Mouse (Mus musculus) MEL (cell line): ENCODE measurements around the gene Erbb4. TPM values are rescaled to one million over a fixed set of nuclear protein-coding genes. Genes with fewer than 3 reads are reported as not detected.

Source experiments
- DNase-seq: peaks from one replicate; pipeline ENCODE4 v3.0.0; 2011; ENCODE audit warnings: low read depth, low spot score
- H3K27ac ChIP-seq: 2 replicates; pipeline ENCODE4 v1.5.1; 2012; ENCODE audit warnings: low read depth, mild to moderate bottlenecking, control low read depth, low read length, moderate library complexity; ENCODE audit not compliant: control insufficient read depth
- H3K27me3 ChIP-seq, 2 experiments: fragments of 150-350 bp in 1 of 2; sonication (generic) in 1 of 2; 2 replicates each; pipeline ENCODE4 v1.6.1; 2012; ENCODE audit warnings: low read length in 2 of 2, mild to moderate bottlenecking in 2 of 2, improper control_type of control experiment in 1 of 2, moderate library complexity in 1 of 2; ENCODE audit not compliant: insufficient read depth in 2 of 2, control insufficient read depth in 1 of 2
- H3K36me3 ChIP-seq, 2 experiments: 2 replicates each; pipeline ENCODE4 v1.6.1; 2012 to 2014; ENCODE audit warnings: low read length in 2 of 2, improper control_type of control experiment in 1 of 2, inconsistent platforms in 1 of 2, mild to moderate bottlenecking in 1 of 2; ENCODE audit not compliant: insufficient read depth in 2 of 2, control insufficient read depth in 1 of 2
- H3K4me1 ChIP-seq, 2 experiments: fragments of 150-350 bp in 1 of 2; sonication (generic) in 1 of 2; 2 replicates each; pipeline ENCODE4 v1.6.1; 2012; ENCODE audit warnings: low read length in 2 of 2, improper control_type of control experiment in 1 of 2, mild to moderate bottlenecking in 1 of 2; ENCODE audit not compliant: insufficient read depth in 2 of 2, control insufficient read depth in 1 of 2
- H3K4me3 ChIP-seq, 2 experiments: fragments of 150-350 bp in 1 of 2; sonication (generic) in 1 of 2; 2 replicates each; pipeline ENCODE4 v1.5.1; 2012; ENCODE audit warnings: low read depth in 2 of 2, low read length in 2 of 2, mild to moderate bottlenecking in 2 of 2, moderate library complexity in 2 of 2, control low read depth in 1 of 2, improper control_type of control experiment in 1 of 2; ENCODE audit not compliant: control insufficient read depth in 1 of 2, insufficient read depth in 1 of 2
- H3K79me2 ChIP-seq: 2 replicates; pipeline ENCODE4 v1.6.1; 2012; ENCODE audit warnings: mild to moderate bottlenecking, low read length, moderate library complexity; ENCODE audit not compliant: control insufficient read depth, poor library complexity, insufficient read depth
- H3K9ac ChIP-seq: 2 replicates; pipeline ENCODE4 v1.6.1; 2012; ENCODE audit warnings: low read depth, mild to moderate bottlenecking, control low read depth, low read length, moderate library complexity; ENCODE audit not compliant: control insufficient read depth, poor library complexity, severe bottlenecking
- H3K9me3 ChIP-seq: fragments of 150-350 bp; sonication (generic); replicated peaks from 2 replicates; pipeline ENCODE4 v1.6.1; 2012; ENCODE audit warnings: mild to moderate bottlenecking, low read length, improper control_type of control experiment, moderate library complexity; ENCODE audit not compliant: insufficient read depth
- BHLHE40 ChIP-seq: IDR thresholded peaks from 2 replicates; pipeline ENCODE4 v1.6.1; 2012; ENCODE audit warnings: low read depth, mild to moderate bottlenecking, inconsistent platforms, low read length, improper control_type of control experiment, borderline replicate concordance
- CHD2 ChIP-seq: IDR thresholded peaks from 2 replicates; pipeline ENCODE4 v1.6.1; 2011; ENCODE audit warnings: low read length, improper control_type of control experiment
- CTCF ChIP-seq, 3 experiments: IDR thresholded peaks in 2 of 3; conservative IDR thresholded peaks in 1 of 3; 2 replicates each; pipeline ENCODE4 v1.5.1; 2011 to 2012; ENCODE audit warnings: low read length in 3 of 3, low read depth in 2 of 3, mild to moderate bottlenecking in 2 of 3, improper control_type of control experiment in 1 of 3, inconsistent platforms in 1 of 3, mixed read lengths in 1 of 3, moderate library complexity in 1 of 3; ENCODE audit not compliant: control insufficient read depth in 1 of 3, insufficient read depth in 1 of 3, poor library complexity in 1 of 3, severe bottlenecking in 1 of 3
- E2F4 ChIP-seq: IDR thresholded peaks from 2 replicates; pipeline ENCODE4 v1.6.1; 2011; ENCODE audit warnings: low read depth, low read length, improper control_type of control experiment, borderline replicate concordance
- ELF1 ChIP-seq: IDR thresholded peaks from 2 replicates; pipeline ENCODE4 v1.6.1; 2014; ENCODE audit warnings: low read depth, mild to moderate bottlenecking, inconsistent platforms, low read length, improper control_type of control experiment, moderate library complexity
- EP300 ChIP-seq, 2 experiments: IDR thresholded peaks; 2 replicates each; pipeline ENCODE4 v1.6.1; 2011; ENCODE audit warnings: improper control_type of control experiment in 2 of 2, low read length in 2 of 2, low read depth in 1 of 2, mild to moderate bottlenecking in 1 of 2
- ETS1 ChIP-seq: IDR thresholded peaks from 2 replicates; pipeline ENCODE4 v1.6.1; 2012; ENCODE audit warnings: low read depth, mild to moderate bottlenecking, inconsistent platforms, low read length, improper control_type of control experiment, moderate library complexity
- GABPA ChIP-seq: IDR thresholded peaks from 2 replicates; pipeline ENCODE4 v1.6.1; 2012; ENCODE audit warnings: low read depth, mild to moderate bottlenecking, inconsistent platforms, low read length, improper control_type of control experiment, moderate library complexity
- GATA1 ChIP-seq: IDR thresholded peaks from 2 replicates; pipeline ENCODE4 v1.6.1; 2011; ENCODE audit warnings: low read depth, low read length, improper control_type of control experiment
- MAFK ChIP-seq: IDR thresholded peaks from 2 replicates; pipeline ENCODE4 v1.6.1; 2011; ENCODE audit warnings: low read depth, mild to moderate bottlenecking, low read length, improper control_type of control experiment, borderline replicate concordance
- MAX ChIP-seq: IDR thresholded peaks from 2 replicates; pipeline ENCODE4 v1.6.1; 2011; ENCODE audit warnings: low read length, improper control_type of control experiment
- MAZ ChIP-seq: IDR thresholded peaks from 2 replicates; pipeline ENCODE4 v1.6.1; 2012; ENCODE audit warnings: low read depth, mild to moderate bottlenecking, inconsistent platforms, low read length, improper control_type of control experiment
- MXI1 ChIP-seq: IDR thresholded peaks from 2 replicates; pipeline ENCODE4 v1.6.1; 2011; ENCODE audit warnings: mild to moderate bottlenecking, low read depth, low read length, improper control_type of control experiment
- MYB ChIP-seq: IDR thresholded peaks from 2 replicates; pipeline ENCODE4 v1.6.1; 2011; ENCODE audit warnings: mild to moderate bottlenecking, low read depth, low read length, improper control_type of control experiment
- MYC ChIP-seq: IDR thresholded peaks from 2 replicates; pipeline ENCODE4 v1.6.1; 2011; ENCODE audit warnings: low read depth, mild to moderate bottlenecking, low read length, improper control_type of control experiment, moderate library complexity
- NELFE ChIP-seq: IDR thresholded peaks from 2 replicates; pipeline ENCODE4 v1.6.1; 2011; ENCODE audit warnings: low read depth, low read length, improper control_type of control experiment
- POLR2A ChIP-seq, 2 experiments: IDR thresholded peaks; 2 replicates each; pipeline ENCODE4 v1.6.1; 2011 to 2012; ENCODE audit warnings: low read length in 2 of 2, mild to moderate bottlenecking in 2 of 2, control low read depth in 1 of 2, improper control_type of control experiment in 1 of 2, low read depth in 1 of 2, moderate library complexity in 1 of 2; ENCODE audit not compliant: control insufficient read depth in 1 of 2, insufficient read depth in 1 of 2, poor library complexity in 1 of 2
- POLR2AphosphoS2 ChIP-seq: IDR thresholded peaks from 2 replicates; pipeline ENCODE4 v1.6.1; 2011; ENCODE audit warnings: low read length, improper control_type of control experiment
- RAD21 ChIP-seq: IDR thresholded peaks from 2 replicates; pipeline ENCODE4 v1.6.1; 2011; ENCODE audit warnings: mild to moderate bottlenecking, low read depth, low read length, improper control_type of control experiment
- RCOR1 ChIP-seq: IDR thresholded peaks from 2 replicates; pipeline ENCODE4 v1.6.1; 2012; ENCODE audit warnings: low read depth, mild to moderate bottlenecking, inconsistent platforms, low read length, improper control_type of control experiment
- SIN3A ChIP-seq: IDR thresholded peaks from 2 replicates; pipeline ENCODE4 v1.6.1; 2012; ENCODE audit warnings: low read length, improper control_type of control experiment, inconsistent platforms
- SMC3 ChIP-seq: IDR thresholded peaks from 2 replicates; pipeline ENCODE4 v1.6.1; 2011; ENCODE audit warnings: low read depth, low read length, improper control_type of control experiment
- TAL1 ChIP-seq: IDR thresholded peaks from 2 replicates; pipeline ENCODE4 v1.6.1; 2012; ENCODE audit warnings: mild to moderate bottlenecking, inconsistent platforms, low read length, moderate library complexity, mixed read lengths
- TCF12 ChIP-seq: IDR thresholded peaks from 2 replicates; pipeline ENCODE4 v1.6.1; 2014; ENCODE audit warnings: low read depth, mild to moderate bottlenecking, inconsistent platforms, low read length, improper control_type of control experiment, moderate library complexity
- UBTF ChIP-seq: IDR thresholded peaks from 2 replicates; pipeline ENCODE4 v1.6.1; 2012; ENCODE audit warnings: low read depth, mild to moderate bottlenecking, inconsistent platforms, low read length, improper control_type of control experiment, moderate library complexity, borderline replicate concordance; ENCODE audit not compliant: insufficient read depth
- ZKSCAN1 ChIP-seq: IDR thresholded peaks from 2 replicates; pipeline ENCODE4 v1.6.1; 2012; ENCODE audit warnings: low read depth, mild to moderate bottlenecking, inconsistent platforms, low read length, improper control_type of control experiment, moderate library complexity
- ZMIZ1 ChIP-seq: IDR thresholded peaks from 2 replicates; pipeline ENCODE4 v1.6.1; 2012; ENCODE audit warnings: low read depth, mild to moderate bottlenecking, inconsistent platforms, low read length, improper control_type of control experiment, moderate library complexity
- polyA plus RNA-seq, 2 experiments: library from polyadenylated mRNA; stranded (reverse) in 1 of 2; unstranded in 1 of 2; fragments of >175 nt in 1 of 2; fragments of >200 nt in 1 of 2; gene quantifications; 2 replicates each; pipeline versions ENCODE4 v1.2.1 to v1.2.4; 2012; ENCODE audit warnings: low replicate concordance in 2 of 2, low read depth in 1 of 2; ENCODE audit not compliant: insufficient read length in 2 of 2, insufficient read depth in 1 of 2, missing spikeins in 1 of 2
- total RNA-seq: library from RNA; depleted of rRNA; stranded (reverse); fragments of 300-350 nt; gene quantifications from 2 replicates; pipeline ENCODE4 v1.2.3, GENCODE M21; 2012

The Erbb4 gene
- total and polyA plus RNA-seq, 3 experiments, result not detected

DNA sequence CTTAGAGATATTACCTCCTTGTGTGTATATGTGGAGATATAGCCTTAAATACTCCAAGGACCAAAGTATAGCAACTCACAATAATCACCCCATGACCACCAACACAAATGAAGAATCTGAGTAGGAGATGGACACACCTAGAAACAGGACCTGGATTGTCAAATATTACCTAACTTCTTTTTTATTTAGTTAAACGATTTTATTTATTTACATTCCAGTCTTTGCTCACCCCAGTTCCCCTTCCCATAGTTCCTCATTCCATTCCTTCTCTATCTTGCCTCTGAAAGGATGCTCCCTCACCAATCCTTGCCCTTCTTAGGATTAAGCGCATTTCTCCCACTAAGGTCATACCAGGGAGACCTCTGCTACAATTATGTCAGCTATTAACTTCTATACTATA lies 128.6 kb downstream of the Erbb4 start:
- Histone ChIP-seq H3K4me3 (no peak overlapping the region), H3K27ac (no peak overlapping the region), H3K4me1 (no peaks in the 10 kb centered on the region), H3K79me2 (no peaks in the 10 kb centered on the region), H3K9ac (no peak overlapping the region), H3K9me3 (no peaks in the 10 kb centered on the region), H3K27me3 (no peaks in the 10 kb centered on the region), H3K36me3 (no peaks in the 10 kb centered on the region)
- TF ChIP-seq MYC (no peak), EP300 (IDR thresholded peaks at IDR 0.05; ENCODE audit: low read depth in 1 of 2, low read length in 2 of 2) (no peak), BHLHE40 (no peak), MAFK (no peak), GATA1 (no peak), MYB (no peak), TAL1 (no peak), NELFE (no peak), GABPA (no peak), POLR2AphosphoS2 (no peak), UBTF (no peak), MAZ (no peak), SIN3A (no peak), SMC3 (no peak), MXI1 (no peak), RAD21 (no peak), ZKSCAN1 (no peak), CTCF (IDR thresholded peaks at IDR 0.05 in 2 of 3, conservative IDR thresholded peaks at IDR 0.05 in 1 of 3; ENCODE audit: control insufficient read depth in 1 of 3, insufficient read depth in 1 of 3, low read depth in 2 of 3, low read length in 3 of 3, poor library complexity in 1 of 3, severe bottlenecking in 1 of 3) (no peak), ZMIZ1 (no peak), ELF1 (no peak)
- DNase-seq, result no peak

DNA sequence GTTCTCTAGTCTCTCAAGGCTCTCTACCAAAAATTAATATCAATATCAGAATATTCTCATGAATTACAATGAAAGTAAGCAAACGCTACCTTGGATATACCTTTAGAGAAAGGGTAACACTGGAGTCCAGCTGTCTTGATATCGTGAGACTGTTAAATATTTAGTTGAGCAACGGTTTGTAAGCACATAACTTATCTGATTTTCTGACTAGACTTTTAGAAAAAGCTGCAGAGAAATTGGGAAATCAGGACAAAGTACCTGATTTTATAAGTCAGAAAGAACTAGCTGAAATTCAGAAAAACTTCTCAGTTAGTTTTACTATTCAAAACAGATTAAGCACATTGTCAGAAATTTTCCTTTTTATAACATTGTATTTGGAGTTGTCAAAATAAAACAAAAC lies 129.3 kb downstream of the Erbb4 start:
- no peaks in the 10 kb centered on the region for H3K27me3 ChIP-seq
- DNase-seq, result no peak
- no peaks in the 10 kb centered on the region for H3K4me1 ChIP-seq
- no peaks in the 10 kb centered on the region for H3K9me3 ChIP-seq
- H3K27ac ChIP-seq, result no peak overlapping the region
- no peaks in the 10 kb centered on the region for H3K36me3 ChIP-seq
- TF ChIP-seq TCF12 (no peak), RCOR1 (no peak), MAFK (no peak), CTCF (IDR thresholded peaks at IDR 0.05 in 2 of 3, conservative IDR thresholded peaks at IDR 0.05 in 1 of 3; ENCODE audit: control insufficient read depth in 1 of 3, insufficient read depth in 1 of 3, low read depth in 2 of 3, low read length in 3 of 3, poor library complexity in 1 of 3, severe bottlenecking in 1 of 3) (no peak), ETS1 (no peak), MYB (no peak), MYC (no peak), MAX (no peak), ZMIZ1 (no peak), POLR2A (IDR thresholded peaks at IDR 0.05; ENCODE audit: control insufficient read depth in 1 of 2, insufficient read depth in 1 of 2, low read depth in 1 of 2, low read length in 2 of 2, poor library complexity in 1 of 2) (no peak), TAL1 (no peak), RAD21 (no peak), CHD2 (no peak), GABPA (no peak), EP300 (IDR thresholded peaks at IDR 0.05; ENCODE audit: low read depth in 1 of 2, low read length in 2 of 2) (no peak), E2F4 (no peak), NELFE (no peak)
- H3K9ac ChIP-seq, result no peak overlapping the region
- no peaks in the 10 kb centered on the region for H3K79me2 ChIP-seq
- no peak overlapping the region for H3K4me3 ChIP-seq
